Mouse (Mus musculus): ENCODE measurements around the gene Tspan9. TPM values are rescaled to one million over a fixed set of nuclear protein-coding genes. Genes with fewer than 3 reads are reported as not detected.

Tspan9 gene
- 21.5 and 26.0 TPM in 2 replicates for polyA plus RNA-seq (2021; fragmentation: Nextera tagmentation)
- long read RNA-seq, experiment 1, transcript Tspan9-201 (9 exons, 1,405 nt) = major isoform, 22 of 64 reads
- long read RNA-seq, experiment 1, partial matches to known transcripts = 20 of 64 reads
- long read RNA-seq, experiment 1, other reads (novel, unspliced or antisense) = 22 of 64 reads
- long read RNA-seq, experiment 2, partial matches to known transcripts = 1 of 11 reads
- long read RNA-seq, experiment 2, other reads (novel, unspliced or antisense) = 9 of 11 reads

DNA sequence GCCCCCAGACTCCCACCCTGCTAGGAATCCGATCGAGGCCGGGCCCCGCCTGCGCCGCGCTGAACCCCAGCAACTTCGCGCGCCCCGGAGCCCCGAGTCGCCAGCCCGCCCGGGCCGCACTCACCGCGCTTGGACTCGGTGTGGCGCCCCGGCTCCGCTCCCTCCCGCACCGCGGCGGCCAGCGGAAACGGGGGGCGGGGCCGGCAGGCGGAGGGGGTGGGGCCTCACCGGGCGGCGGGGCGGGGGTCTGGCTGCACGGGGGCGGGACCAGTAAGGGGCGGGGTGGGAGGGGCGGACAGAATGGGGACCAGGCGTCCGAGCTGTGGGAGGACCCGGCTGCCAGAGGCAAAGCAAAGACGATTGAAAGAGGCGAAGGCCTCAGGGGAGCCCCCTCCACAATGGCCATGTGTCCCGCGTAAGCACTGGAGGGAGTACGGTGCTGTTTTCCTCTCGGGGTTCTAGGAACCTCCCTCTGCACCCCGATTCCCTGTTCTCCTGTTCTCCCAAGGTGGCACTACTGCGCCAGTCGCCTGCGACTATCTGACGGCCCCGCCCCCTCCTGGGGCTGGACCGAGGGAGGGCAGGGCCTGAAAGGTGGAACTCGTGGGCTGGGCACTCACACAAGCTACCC, at the start of gene Tspan9:
TSS of gene Tspan9 (minus strand) at position 205 of the 631 bp plus-strand sequence.

Other genes with a start within 250 kb of the Tspan9 start
- 0.21 TPM in 1 of 2 replicates, not detected in the other for gene Tead4, start 157.2 kb upstream of the Tspan9 start, polyA plus RNA-seq (2021; fragmentation: Nextera tagmentation)
- 2.7 and 4.2 TPM in 2 replicates for gene Tulp3, start 212.3 kb upstream of the Tspan9 start, polyA plus RNA-seq (2021; fragmentation: Nextera tagmentation)
- gene Rhno1, start 219.3 kb upstream of the Tspan9 start, polyA plus RNA-seq (2021; fragmentation: Nextera tagmentation) = 18.3 and 18.4 TPM in 2 replicates
- gene Foxm1, start 219.4 kb upstream of the Tspan9 start, polyA plus RNA-seq (2021; fragmentation: Nextera tagmentation) = 0.12 and 0.26 TPM in 2 replicates
- gene Tex52, start 231.9 kb upstream of the Tspan9 start, polyA plus RNA-seq (2021; fragmentation: Nextera tagmentation) = 1.7 and 2.0 TPM in 2 replicates
- not detected in 2 replicates for gene Gm44596, start 231.9 kb upstream of the Tspan9 start, polyA plus RNA-seq (2021; fragmentation: Nextera tagmentation)